Mouse (Mus musculus): ENCODE measurements around the gene Eif2ak4. TPM values are rescaled to one million over a fixed set of nuclear protein-coding genes. Genes with fewer than 3 reads are reported as not detected.

Eif2ak4 gene
- polyA plus RNA-seq, 1 experiment from 2014 or later, result 11.8 TPM

DNA sequence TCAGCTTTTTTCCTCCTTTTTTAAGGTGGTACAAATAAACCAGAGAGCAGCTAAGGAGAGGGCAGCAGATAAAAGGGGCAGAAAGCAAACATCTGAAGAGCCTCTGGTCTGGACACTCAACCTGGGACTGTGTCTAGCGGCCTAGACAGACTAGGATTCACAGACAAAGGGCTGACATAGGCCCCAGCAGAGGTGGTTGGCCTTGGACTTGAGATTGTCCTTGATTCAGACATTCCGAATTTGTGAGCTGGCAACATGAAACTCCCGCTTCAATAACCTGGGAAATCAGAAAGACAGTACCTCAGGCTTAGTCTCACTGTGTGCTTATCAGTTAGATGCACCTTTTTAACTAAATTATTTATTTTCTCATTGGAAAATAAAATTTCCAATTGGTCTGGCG lies 29.7 kb downstream of the Eif2ak4 start:
- Histone ChIP-seq H3K36me3 (ENCODE audit: control insufficient read depth, insufficient read depth, low read length) (peaks cover 6% of the 10 kb centered on the region; the same call in 1 of the 2 replicates), H3K27me3 (ENCODE audit: control insufficient read depth, insufficient read depth, low read length) (no peaks in the 10 kb centered on the region), H3K9ac (ENCODE audit: low read length) (no peak overlapping the region), H3K4me1 (ENCODE audit: control insufficient read depth, insufficient read depth, low read length) (no peaks in the 10 kb centered on the region), H3K4me3 (ENCODE audit: low read depth, low read length) (no peak overlapping the region), H3K9me3 (ENCODE audit: control insufficient read depth, low read length) (no peaks in the 10 kb centered on the region), H3K4me2 (no peak overlapping the region), H3K27ac (ENCODE audit: low read depth, low read length) (no peak overlapping the region)
- no peak for DNase-seq (ENCODE audit: low spot score, missing footprints)
- 90% methylated on average over 4 of the region's 4 CpGs for WGBS
- no peak for ATAC-seq (ENCODE audit: low FRiP score)

DNA sequence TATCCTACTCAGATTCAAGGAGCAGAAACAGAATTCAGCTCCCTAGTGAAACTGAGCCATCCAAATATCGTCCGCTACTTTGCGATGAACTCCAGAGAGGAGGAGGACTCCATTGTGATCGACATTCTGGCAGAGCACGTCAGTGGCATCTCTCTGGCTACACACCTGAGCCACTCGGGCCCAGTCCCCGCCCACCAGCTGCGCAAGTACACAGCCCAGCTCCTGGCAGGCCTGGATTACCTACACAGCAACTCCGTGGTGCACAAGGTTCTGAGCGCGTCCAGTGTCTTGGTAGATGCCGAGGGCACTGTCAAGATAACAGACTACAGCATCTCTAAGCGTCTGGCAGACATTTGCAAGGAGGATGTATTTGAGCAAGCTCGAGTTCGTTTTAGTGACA lies 33.5 kb downstream of the Eif2ak4 start:
- Histone ChIP-seq H3K9me3 (ENCODE audit: control insufficient read depth, low read length) (no peaks in the 10 kb centered on the region), H3K27ac (ENCODE audit: low read depth, low read length) (no peak overlapping the region), H3K4me2 (no peak overlapping the region), H3K4me3 (ENCODE audit: low read depth, low read length) (no peak overlapping the region), H3K4me1 (ENCODE audit: control insufficient read depth, insufficient read depth, low read length) (no peaks in the 10 kb centered on the region), H3K9ac (ENCODE audit: low read length) (no peak overlapping the region), H3K36me3 (ENCODE audit: control insufficient read depth, insufficient read depth, low read length) (peaks cover 4% of the 10 kb centered on the region; the same call in 1 of the 2 replicates), H3K27me3 (ENCODE audit: control insufficient read depth, insufficient read depth, low read length) (no peaks in the 10 kb centered on the region)
- WGBS, result 90% methylated on average over 15 of the region's 15 CpGs
- DNase-seq (ENCODE audit: low spot score, missing footprints), result no peak
- ATAC-seq (ENCODE audit: low FRiP score), result no peak

DNA sequence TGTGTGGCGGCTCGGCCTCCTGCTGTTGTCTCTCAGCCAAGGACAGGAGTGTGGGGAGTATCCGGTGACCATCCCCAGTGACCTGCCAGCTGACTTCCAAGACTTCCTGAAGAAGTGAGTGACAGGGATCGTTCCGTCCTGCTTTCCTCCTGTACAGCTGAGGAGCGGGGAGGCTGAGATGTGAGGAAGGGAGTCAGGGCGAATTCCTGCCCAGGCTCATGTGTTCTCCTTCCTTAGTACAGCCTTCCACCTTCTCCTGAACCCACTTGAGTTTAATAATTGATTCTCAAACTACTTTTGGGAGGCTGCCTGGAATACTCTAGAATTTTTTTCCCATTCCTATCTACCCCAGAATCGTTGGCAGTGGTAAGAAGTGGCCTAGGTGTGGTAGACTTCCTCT lies 34.0 kb downstream of the Eif2ak4 start:
- 85% methylated on average over 8 of the region's 8 CpGs for WGBS
- no peak for DNase-seq (ENCODE audit: low spot score, missing footprints)
- Histone ChIP-seq H3K4me3 (ENCODE audit: low read depth, low read length) (no peak overlapping the region), H3K27me3 (ENCODE audit: control insufficient read depth, insufficient read depth, low read length) (no peaks in the 10 kb centered on the region), H3K27ac (ENCODE audit: low read depth, low read length) (no peak overlapping the region), H3K4me2 (no peak overlapping the region), H3K9ac (ENCODE audit: low read length) (no peak overlapping the region), H3K36me3 (ENCODE audit: control insufficient read depth, insufficient read depth, low read length) (peaks cover 4% of the 10 kb centered on the region; the same call in 1 of the 2 replicates), H3K9me3 (ENCODE audit: control insufficient read depth, low read length) (no peaks in the 10 kb centered on the region), H3K4me1 (ENCODE audit: control insufficient read depth, insufficient read depth, low read length) (no peaks in the 10 kb centered on the region)
- ATAC-seq (ENCODE audit: low FRiP score), result no peak

DNA sequence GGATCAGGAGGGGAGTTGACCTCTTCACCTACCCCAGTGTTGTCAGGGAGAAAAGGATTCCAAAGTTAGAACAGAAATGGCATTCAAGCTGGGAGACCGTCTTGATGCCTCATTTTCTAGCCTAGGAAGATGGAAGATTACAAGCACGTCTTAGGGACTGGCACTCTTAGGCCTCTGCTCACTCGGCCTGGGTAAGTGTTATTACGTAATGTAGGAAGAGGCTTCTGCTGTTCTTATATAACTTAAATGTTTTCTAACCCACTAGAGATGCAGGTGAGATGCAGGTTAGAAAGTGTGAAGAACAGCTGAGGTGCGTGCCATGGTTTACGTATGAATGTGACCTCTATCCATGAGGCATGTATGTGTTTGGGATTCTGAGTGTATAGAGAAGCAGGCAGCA lies 39.9 kb downstream of the Eif2ak4 start:
- Histone ChIP-seq H3K27ac (ENCODE audit: low read depth, low read length) (no peak overlapping the region), H3K9me3 (ENCODE audit: control insufficient read depth, low read length) (no peaks in the 10 kb centered on the region), H3K4me3 (ENCODE audit: low read depth, low read length) (no peak overlapping the region), H3K36me3 (ENCODE audit: control insufficient read depth, insufficient read depth, low read length) (no peaks in the 10 kb centered on the region; the same call in 1 of the 2 replicates), H3K27me3 (ENCODE audit: control insufficient read depth, insufficient read depth, low read length) (no peaks in the 10 kb centered on the region), H3K9ac (ENCODE audit: low read length) (no peak overlapping the region), H3K4me1 (ENCODE audit: control insufficient read depth, insufficient read depth, low read length) (no peaks in the 10 kb centered on the region), H3K4me2 (no peak overlapping the region)
- 86% methylated on average over 6 of the region's 6 CpGs for WGBS
- ATAC-seq (ENCODE audit: low FRiP score) (no peak), DNase-seq (ENCODE audit: low spot score, missing footprints) (no peak)

DNA sequence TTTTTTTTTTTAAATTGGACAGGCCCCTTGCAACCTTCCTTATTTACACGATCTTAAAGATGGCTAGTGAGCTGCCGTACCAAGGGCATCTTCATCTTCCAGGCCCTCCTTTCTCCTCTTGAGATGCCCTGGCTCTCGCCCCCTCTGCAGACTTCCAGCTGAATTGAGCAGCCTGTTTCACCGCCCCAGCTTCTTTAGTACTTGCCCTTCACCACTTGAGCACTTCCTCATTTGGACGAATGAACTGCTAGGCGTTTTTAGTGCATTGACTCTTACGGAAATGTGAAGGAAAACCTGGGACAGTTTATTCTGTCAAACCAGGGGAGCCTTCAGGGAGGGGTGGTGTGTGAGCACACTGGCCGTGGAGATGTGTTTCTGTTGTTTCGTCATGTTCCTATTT lies 40.9 kb downstream of the Eif2ak4 start:
- peaks cover 5% of the 10 kb centered on the region; the same call in 1 of the 2 replicates for H3K36me3 ChIP-seq (ENCODE audit: control insufficient read depth, insufficient read depth, low read length)

DNA sequence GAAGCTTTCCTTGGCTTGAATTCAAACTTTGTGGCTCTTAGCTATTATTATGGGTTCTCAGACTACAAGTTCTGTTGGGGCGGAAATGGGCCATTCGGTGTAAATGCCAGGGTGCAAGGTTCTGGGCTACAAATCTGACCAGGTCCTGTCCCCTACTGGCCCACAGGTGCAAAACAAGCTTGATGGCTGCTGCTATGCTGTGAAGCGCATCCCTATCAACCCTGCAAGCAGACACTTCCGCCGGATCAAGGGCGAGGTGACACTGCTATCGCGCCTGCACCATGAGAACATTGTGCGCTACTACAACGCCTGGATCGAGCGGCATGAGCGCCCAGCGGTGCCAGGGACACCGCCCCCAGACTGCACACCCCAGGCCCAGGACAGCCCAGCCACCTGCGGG lies 42.2 kb downstream of the Eif2ak4 start:
- DNase-seq (ENCODE audit: low spot score, missing footprints) (no peak), ATAC-seq (ENCODE audit: low FRiP score) (no peak)
- H3K4me3 ChIP-seq (ENCODE audit: low read depth, low read length), result no peak overlapping the region
- no peaks in the 10 kb centered on the region for H3K4me1 ChIP-seq (ENCODE audit: control insufficient read depth, insufficient read depth, low read length)
- peaks cover 8% of the 10 kb centered on the region; the same call in 1 of the 2 replicates for H3K36me3 ChIP-seq (ENCODE audit: control insufficient read depth, insufficient read depth, low read length)
- WGBS, result 78% methylated on average over 16 of the region's 16 CpGs
- no peaks in the 10 kb centered on the region for H3K9me3 ChIP-seq (ENCODE audit: control insufficient read depth, low read length)
- H3K27ac ChIP-seq (ENCODE audit: low read depth, low read length), result no peak overlapping the region
- H3K9ac ChIP-seq (ENCODE audit: low read length), result no peak overlapping the region
- H3K4me2 ChIP-seq, result no peak overlapping the region
- H3K27me3 ChIP-seq (ENCODE audit: control insufficient read depth, insufficient read depth, low read length), result no peaks in the 10 kb centered on the region

More for the DNA sequence above, 40.9 kb downstream of the Eif2ak4 start:
- H3K4me1 ChIP-seq (ENCODE audit: control insufficient read depth, insufficient read depth, low read length), result no peaks in the 10 kb centered on the region
- no peak overlapping the region for H3K4me2 ChIP-seq
- H3K27ac ChIP-seq (ENCODE audit: low read depth, low read length), result no peak overlapping the region
- no peaks in the 10 kb centered on the region for H3K9me3 ChIP-seq (ENCODE audit: control insufficient read depth, low read length)
- ATAC-seq (ENCODE audit: low FRiP score), result no peak
- WGBS, result 85% methylated on average over 9 of the region's 9 CpGs
- H3K4me3 ChIP-seq (ENCODE audit: low read depth, low read length), result no peak overlapping the region
- H3K9ac ChIP-seq (ENCODE audit: low read length), result no peak overlapping the region
- no peaks in the 10 kb centered on the region for H3K27me3 ChIP-seq (ENCODE audit: control insufficient read depth, insufficient read depth, low read length)
- no peak for DNase-seq (ENCODE audit: low spot score, missing footprints)

DNA sequence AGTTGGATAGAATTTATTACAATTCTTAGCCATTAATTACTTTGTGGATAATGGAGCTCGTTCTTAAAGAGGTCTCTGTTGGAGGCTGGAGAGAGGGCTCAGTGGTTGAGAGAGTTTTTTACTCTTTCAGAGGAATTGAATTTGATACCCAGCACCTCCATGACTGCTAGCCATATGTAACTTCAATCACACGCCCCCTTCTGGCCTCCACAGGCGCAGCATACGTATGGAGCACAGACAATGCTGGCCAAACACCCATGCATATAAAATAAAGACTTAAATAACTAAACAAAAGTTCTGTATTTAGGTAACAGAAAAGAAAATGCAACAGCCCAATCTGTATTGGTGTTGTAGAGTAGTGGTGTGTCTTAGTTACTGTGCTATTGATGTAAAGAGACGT lies 43.2 kb downstream of the Eif2ak4 start:
- H3K9me3 ChIP-seq (ENCODE audit: control insufficient read depth, low read length), result no peaks in the 10 kb centered on the region
- H3K36me3 ChIP-seq (ENCODE audit: control insufficient read depth, insufficient read depth, low read length), result peaks cover 11% of the 10 kb centered on the region; the same call in 1 of the 2 replicates
- 64% methylated on average over 5 of the region's 5 CpGs for WGBS
- peak; percentile 86 for DNase-seq (ENCODE audit: low spot score, missing footprints)
- no peak overlapping the region for H3K9ac ChIP-seq (ENCODE audit: low read length)
- no peak overlapping the region for H3K4me2 ChIP-seq
- no peak overlapping the region for H3K27ac ChIP-seq (ENCODE audit: low read depth, low read length)
- no peaks in the 10 kb centered on the region for H3K4me1 ChIP-seq (ENCODE audit: control insufficient read depth, insufficient read depth, low read length)
- no peaks in the 10 kb centered on the region for H3K27me3 ChIP-seq (ENCODE audit: control insufficient read depth, insufficient read depth, low read length)
- ATAC-seq (ENCODE audit: low FRiP score), result no peak
- H3K4me3 ChIP-seq (ENCODE audit: low read depth, low read length), result no peak overlapping the region

DNA sequence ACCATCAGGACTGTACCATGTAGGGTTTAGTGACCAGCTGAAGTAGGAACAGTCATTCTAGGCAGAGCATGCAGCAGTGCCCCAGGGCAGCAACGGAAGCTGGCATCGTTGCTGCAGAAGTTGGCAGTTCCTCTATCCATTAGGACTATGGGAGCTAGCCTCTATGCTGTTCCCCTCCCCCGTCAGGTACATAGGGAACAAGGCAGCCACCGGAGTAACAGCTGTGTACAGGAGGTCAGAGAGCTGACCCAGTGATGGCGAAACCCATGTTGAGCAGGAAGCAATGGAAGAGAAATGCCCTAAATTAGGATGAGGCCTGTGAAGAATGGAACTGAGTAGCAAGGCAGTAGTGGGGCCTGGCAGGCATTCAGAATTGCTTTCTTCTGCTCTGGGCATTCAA lies 53.8 kb downstream of the Eif2ak4 start:
- ATAC-seq (ENCODE audit: low FRiP score) (no peak), DNase-seq (ENCODE audit: low spot score, missing footprints) (no peak)
- H3K36me3 ChIP-seq (ENCODE audit: control insufficient read depth, insufficient read depth, low read length), result no peaks in the 10 kb centered on the region
- no peaks in the 10 kb centered on the region for H3K9me3 ChIP-seq (ENCODE audit: control insufficient read depth, low read length)
- H3K4me2 ChIP-seq, result no peak overlapping the region
- no peak overlapping the region for H3K27ac ChIP-seq (ENCODE audit: low read depth, low read length)
- no peaks in the 10 kb centered on the region for H3K27me3 ChIP-seq (ENCODE audit: control insufficient read depth, insufficient read depth, low read length)
- H3K4me1 ChIP-seq (ENCODE audit: control insufficient read depth, insufficient read depth, low read length), result no peaks in the 10 kb centered on the region
- no peak overlapping the region for H3K9ac ChIP-seq (ENCODE audit: low read length)
- 90% methylated on average over 5 of the region's 5 CpGs for WGBS
- no peak overlapping the region for H3K4me3 ChIP-seq (ENCODE audit: low read depth, low read length)

DNA sequence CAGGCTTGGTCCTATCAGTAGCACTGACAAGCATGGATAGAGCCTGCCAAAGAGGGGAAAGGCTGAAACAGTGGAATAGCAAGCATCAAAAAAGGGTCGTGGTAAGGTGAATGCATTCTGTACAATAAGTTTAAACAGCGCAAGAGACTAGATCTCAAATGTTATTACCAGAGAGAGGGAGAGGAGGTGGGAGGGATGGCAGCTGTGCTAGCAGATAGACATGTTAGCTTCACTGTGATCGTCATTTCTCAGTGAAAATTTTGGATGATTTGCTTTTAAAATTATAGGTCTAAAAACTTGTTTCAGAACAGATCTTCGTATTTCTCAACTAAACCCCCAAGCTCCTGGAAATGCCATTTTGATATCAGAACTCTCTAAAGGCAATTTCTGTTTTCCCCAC lies 54.3 kb downstream of the Eif2ak4 start:
- DNase-seq (ENCODE audit: low spot score, missing footprints) (no peak), ATAC-seq (ENCODE audit: low FRiP score) (no peak)
- Histone ChIP-seq H3K36me3 (ENCODE audit: control insufficient read depth, insufficient read depth, low read length) (no peaks in the 10 kb centered on the region), H3K27me3 (ENCODE audit: control insufficient read depth, insufficient read depth, low read length) (no peaks in the 10 kb centered on the region), H3K9ac (ENCODE audit: low read length) (no peak overlapping the region), H3K4me1 (ENCODE audit: control insufficient read depth, insufficient read depth, low read length) (no peaks in the 10 kb centered on the region), H3K4me2 (no peak overlapping the region), H3K9me3 (ENCODE audit: control insufficient read depth, low read length) (no peaks in the 10 kb centered on the region), H3K4me3 (ENCODE audit: low read depth, low read length) (no peak overlapping the region), H3K27ac (ENCODE audit: low read depth, low read length) (no peak overlapping the region)
- 92% methylated on average over 4 of the region's 4 CpGs for WGBS

Data from midbrain, embryonic 11.5 days (tissue).